Mouse (Mus musculus) MEL (cell line): ENCODE data around the gene Rpp25. TPM values are rescaled to one million over a fixed set of nuclear protein-coding genes. Genes with fewer than 3 reads are reported as not detected.

Experiments used
- DNase-seq: peaks from one replicate; pipeline ENCODE4 v3.0.0; 2011; ENCODE audit warnings: low read depth, low spot score
- H3K27ac ChIP-seq: 2 replicates; pipeline ENCODE4 v1.5.1; 2012; ENCODE audit warnings: low read depth, mild to moderate bottlenecking, control low read depth, low read length, moderate library complexity; ENCODE audit not compliant: control insufficient read depth
- H3K27me3 ChIP-seq, 2 experiments: fragments of 150-350 bp in 1 of 2; sonication (generic) in 1 of 2; 2 replicates each; pipeline ENCODE4 v1.6.1; 2012; ENCODE audit warnings: low read length in 2 of 2, mild to moderate bottlenecking in 2 of 2, improper control_type of control experiment in 1 of 2, moderate library complexity in 1 of 2; ENCODE audit not compliant: insufficient read depth in 2 of 2, control insufficient read depth in 1 of 2
- H3K36me3 ChIP-seq, 2 experiments: 2 replicates each; pipeline ENCODE4 v1.6.1; 2012 to 2014; ENCODE audit warnings: low read length in 2 of 2, improper control_type of control experiment in 1 of 2, inconsistent platforms in 1 of 2, mild to moderate bottlenecking in 1 of 2; ENCODE audit not compliant: insufficient read depth in 2 of 2, control insufficient read depth in 1 of 2
- H3K4me1 ChIP-seq, 2 experiments: fragments of 150-350 bp in 1 of 2; sonication (generic) in 1 of 2; 2 replicates each; pipeline ENCODE4 v1.6.1; 2012; ENCODE audit warnings: low read length in 2 of 2, improper control_type of control experiment in 1 of 2, mild to moderate bottlenecking in 1 of 2; ENCODE audit not compliant: insufficient read depth in 2 of 2, control insufficient read depth in 1 of 2
- H3K4me3 ChIP-seq, 2 experiments: fragments of 150-350 bp in 1 of 2; sonication (generic) in 1 of 2; 2 replicates each; pipeline ENCODE4 v1.5.1; 2012; ENCODE audit warnings: low read depth in 2 of 2, low read length in 2 of 2, mild to moderate bottlenecking in 2 of 2, moderate library complexity in 2 of 2, control low read depth in 1 of 2, improper control_type of control experiment in 1 of 2; ENCODE audit not compliant: control insufficient read depth in 1 of 2, insufficient read depth in 1 of 2
- H3K79me2 ChIP-seq: 2 replicates; pipeline ENCODE4 v1.6.1; 2012; ENCODE audit warnings: mild to moderate bottlenecking, low read length, moderate library complexity; ENCODE audit not compliant: control insufficient read depth, poor library complexity, insufficient read depth
- H3K9ac ChIP-seq: 2 replicates; pipeline ENCODE4 v1.6.1; 2012; ENCODE audit warnings: low read depth, mild to moderate bottlenecking, control low read depth, low read length, moderate library complexity; ENCODE audit not compliant: control insufficient read depth, poor library complexity, severe bottlenecking
- H3K9me3 ChIP-seq: fragments of 150-350 bp; sonication (generic); replicated peaks from 2 replicates; pipeline ENCODE4 v1.6.1; 2012; ENCODE audit warnings: mild to moderate bottlenecking, low read length, improper control_type of control experiment, moderate library complexity; ENCODE audit not compliant: insufficient read depth
- BHLHE40 ChIP-seq: IDR thresholded peaks from 2 replicates; pipeline ENCODE4 v1.6.1; 2012; ENCODE audit warnings: low read depth, mild to moderate bottlenecking, inconsistent platforms, low read length, improper control_type of control experiment, borderline replicate concordance
- CHD2 ChIP-seq: IDR thresholded peaks from 2 replicates; pipeline ENCODE4 v1.6.1; 2011; ENCODE audit warnings: low read length, improper control_type of control experiment
- CTCF ChIP-seq, 3 experiments: IDR thresholded peaks in 2 of 3; conservative IDR thresholded peaks in 1 of 3; 2 replicates each; pipeline ENCODE4 v1.5.1; 2011 to 2012; ENCODE audit warnings: low read length in 3 of 3, low read depth in 2 of 3, mild to moderate bottlenecking in 2 of 3, improper control_type of control experiment in 1 of 3, inconsistent platforms in 1 of 3, mixed read lengths in 1 of 3, moderate library complexity in 1 of 3; ENCODE audit not compliant: control insufficient read depth in 1 of 3, insufficient read depth in 1 of 3, poor library complexity in 1 of 3, severe bottlenecking in 1 of 3
- ELF1 ChIP-seq: IDR thresholded peaks from 2 replicates; pipeline ENCODE4 v1.6.1; 2014; ENCODE audit warnings: low read depth, mild to moderate bottlenecking, inconsistent platforms, low read length, improper control_type of control experiment, moderate library complexity
- EP300 ChIP-seq, 2 experiments: IDR thresholded peaks; 2 replicates each; pipeline ENCODE4 v1.6.1; 2011; ENCODE audit warnings: improper control_type of control experiment in 2 of 2, low read length in 2 of 2, low read depth in 1 of 2, mild to moderate bottlenecking in 1 of 2
- GABPA ChIP-seq: IDR thresholded peaks from 2 replicates; pipeline ENCODE4 v1.6.1; 2012; ENCODE audit warnings: low read depth, mild to moderate bottlenecking, inconsistent platforms, low read length, improper control_type of control experiment, moderate library complexity
- GATA1 ChIP-seq: IDR thresholded peaks from 2 replicates; pipeline ENCODE4 v1.6.1; 2011; ENCODE audit warnings: low read depth, low read length, improper control_type of control experiment
- HCFC1 ChIP-seq: IDR thresholded peaks from 2 replicates; pipeline ENCODE4 v1.6.1; 2012; ENCODE audit warnings: low read depth, mild to moderate bottlenecking, inconsistent platforms, low read length, improper control_type of control experiment, moderate library complexity
- KAT2A ChIP-seq: conservative IDR thresholded peaks from 2 replicates; pipeline ENCODE4 v1.6.1; 2012; ENCODE audit warnings: low read depth, low read length, improper control_type of control experiment, inconsistent platforms
- MAFK ChIP-seq: IDR thresholded peaks from 2 replicates; pipeline ENCODE4 v1.6.1; 2011; ENCODE audit warnings: low read depth, mild to moderate bottlenecking, low read length, improper control_type of control experiment, borderline replicate concordance
- POLR2AphosphoS2 ChIP-seq: IDR thresholded peaks from 2 replicates; pipeline ENCODE4 v1.6.1; 2011; ENCODE audit warnings: low read length, improper control_type of control experiment
- POLR2AphosphoS5 ChIP-seq: IDR thresholded peaks from 2 replicates; pipeline ENCODE4 v1.6.1; 2012; ENCODE audit warnings: low read depth, borderline replicate concordance, mild to moderate bottlenecking, inconsistent platforms, low read length, moderate library complexity, mixed read lengths
- SIN3A ChIP-seq: IDR thresholded peaks from 2 replicates; pipeline ENCODE4 v1.6.1; 2012; ENCODE audit warnings: low read length, improper control_type of control experiment, inconsistent platforms
- SMC3 ChIP-seq: IDR thresholded peaks from 2 replicates; pipeline ENCODE4 v1.6.1; 2011; ENCODE audit warnings: low read depth, low read length, improper control_type of control experiment
- TBP ChIP-seq: IDR thresholded peaks from 2 replicates; pipeline ENCODE4 v1.8.0; 2011; ENCODE audit warnings: low read depth, low read length, improper control_type of control experiment
- TCF12 ChIP-seq: IDR thresholded peaks from 2 replicates; pipeline ENCODE4 v1.6.1; 2014; ENCODE audit warnings: low read depth, mild to moderate bottlenecking, inconsistent platforms, low read length, improper control_type of control experiment, moderate library complexity
- UBTF ChIP-seq: IDR thresholded peaks from 2 replicates; pipeline ENCODE4 v1.6.1; 2012; ENCODE audit warnings: low read depth, mild to moderate bottlenecking, inconsistent platforms, low read length, improper control_type of control experiment, moderate library complexity, borderline replicate concordance; ENCODE audit not compliant: insufficient read depth
- USF2 ChIP-seq, 2 experiments: IDR thresholded peaks; 2 replicates each; pipeline ENCODE4 v1.6.1; 2011 to 2012; ENCODE audit warnings: improper control_type of control experiment in 2 of 2, low read length in 2 of 2, borderline replicate concordance in 1 of 2, inconsistent platforms in 1 of 2, low read depth in 1 of 2, mild to moderate bottlenecking in 1 of 2; ENCODE audit not compliant: insufficient read depth in 1 of 2
- ZC3H11A ChIP-seq: IDR thresholded peaks from 2 replicates; pipeline ENCODE4 v1.6.1; 2012; ENCODE audit warnings: low read depth, mild to moderate bottlenecking, inconsistent platforms, low read length, improper control_type of control experiment
- ZMIZ1 ChIP-seq: IDR thresholded peaks from 2 replicates; pipeline ENCODE4 v1.6.1; 2012; ENCODE audit warnings: low read depth, mild to moderate bottlenecking, inconsistent platforms, low read length, improper control_type of control experiment, moderate library complexity
- ZNF384 ChIP-seq: IDR thresholded peaks from 2 replicates; pipeline ENCODE4 v1.6.1; 2012; ENCODE audit warnings: low read depth, mild to moderate bottlenecking, inconsistent platforms, low read length, improper control_type of control experiment
- polyA plus RNA-seq, 2 experiments: library from polyadenylated mRNA; stranded (reverse) in 1 of 2; unstranded in 1 of 2; fragments of >175 nt in 1 of 2; fragments of >200 nt in 1 of 2; gene quantifications; 2 replicates each; pipeline versions ENCODE4 v1.2.1 to v1.2.4; 2012; ENCODE audit warnings: low replicate concordance in 2 of 2, low read depth in 1 of 2; ENCODE audit not compliant: insufficient read length in 2 of 2, insufficient read depth in 1 of 2, missing spikeins in 1 of 2
- total RNA-seq: library from RNA; depleted of rRNA; stranded (reverse); fragments of 300-350 nt; gene quantifications from 2 replicates; pipeline ENCODE4 v1.2.3, GENCODE M21; 2012

Rpp25 gene
- total and polyA plus RNA-seq, 3 experiments, result 0.12 to 0.68 TPM; not detected in 1

GRCm38 (mm10) chr9:57494970-57495369 lies 8.9 kb upstream of the Rpp25 start:
- H3K4me3 ChIP-seq, result no peak overlapping the region
- no peaks in the 10 kb centered on the region for H3K79me2 ChIP-seq
- TF ChIP-seq ELF1, result no peak
- TF ChIP-seq GATA1, result no peak
- no peak for TF ChIP-seq TCF12
- no peak for TF ChIP-seq CTCF (IDR thresholded peaks at IDR 0.05 in 2 of 3, conservative IDR thresholded peaks at IDR 0.05 in 1 of 3; ENCODE audit: control insufficient read depth in 1 of 3, insufficient read depth in 1 of 3, low read depth in 2 of 3, low read length in 3 of 3, poor library complexity in 1 of 3, severe bottlenecking in 1 of 3)
- TF ChIP-seq SIN3A, result no peak
- TF ChIP-seq UBTF, result no peak
- TF ChIP-seq EP300 (IDR thresholded peaks at IDR 0.05; ENCODE audit: low read depth in 1 of 2, low read length in 2 of 2), result no peak
- TF ChIP-seq ZNF384, result no peak
- TF ChIP-seq POLR2AphosphoS2, result no peak
- no peak for TF ChIP-seq USF2 (IDR thresholded peaks at IDR 0.05; ENCODE audit: borderline replicate concordance in 1 of 2, insufficient read depth in 1 of 2, low read depth in 1 of 2, low read length in 2 of 2)
- TF ChIP-seq MAFK, result no peak
- no peak for TF ChIP-seq ZC3H11A
- TF ChIP-seq POLR2AphosphoS5, result no peak
- no peak for TF ChIP-seq CHD2
- no peak for TF ChIP-seq KAT2A
- TF ChIP-seq GABPA, result no peak
- H3K9ac ChIP-seq, result no peak overlapping the region
- DNase-seq, result no peak
- H3K36me3 ChIP-seq, result no peaks in the 10 kb centered on the region
- H3K27me3 ChIP-seq, result peaks cover 3 to 10% of the 10 kb centered on the region in 2 experiments; a peak in 3 of 4 replicates
- no peaks in the 10 kb centered on the region for H3K4me1 ChIP-seq
- no peaks in the 10 kb centered on the region for H3K9me3 ChIP-seq
- no peak overlapping the region for H3K27ac ChIP-seq

DNA sequence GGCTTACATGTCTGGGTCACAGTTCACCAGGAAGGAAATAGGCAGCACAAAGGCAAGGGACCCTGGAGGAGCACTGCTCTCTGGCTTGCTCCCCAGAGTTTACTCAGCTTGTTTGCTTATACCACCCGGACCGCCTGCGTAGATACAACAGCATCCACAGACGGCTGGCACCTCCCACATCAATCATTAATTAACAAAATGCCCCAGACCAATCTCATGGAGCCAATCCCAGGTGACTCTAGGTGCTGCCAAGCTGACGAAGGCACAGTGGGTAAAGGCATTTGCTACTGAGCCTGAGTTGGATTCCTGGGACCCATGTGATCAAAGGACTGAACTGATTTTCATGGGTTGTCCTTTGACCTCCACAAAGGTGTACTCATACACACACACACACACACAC lies 6.6 kb upstream of the Rpp25 start:
- H3K4me1 ChIP-seq, result no peaks in the 10 kb centered on the region
- H3K9me3 ChIP-seq, result no peaks in the 10 kb centered on the region

More for the DNA sequence above, 6.6 kb upstream of the Rpp25 start:
- TF ChIP-seq POLR2AphosphoS5, result no peak
- TF ChIP-seq UBTF, result no peak
- TF ChIP-seq SMC3, result no peak
- no peak for TF ChIP-seq ELF1
- TF ChIP-seq HCFC1, result no peak
- no peak for TF ChIP-seq ZMIZ1
- no peak for TF ChIP-seq TBP
- no peak for TF ChIP-seq BHLHE40
- TF ChIP-seq, all 39 proteins: peak for 0
- Histone ChIP-seq H3K27ac (no peak overlapping the region), H3K4me3 (no peak overlapping the region), H3K9ac (no peak overlapping the region), H3K79me2 (no peaks in the 10 kb centered on the region), H3K36me3 (no peaks in the 10 kb centered on the region), H3K27me3 (peaks cover 8 to 13% of the 10 kb centered on the region in 2 experiments)
- DNase-seq, result no peak
